8 mouse cellular contexts compared by ENCODE assay signal in the genomic region with DNA sequence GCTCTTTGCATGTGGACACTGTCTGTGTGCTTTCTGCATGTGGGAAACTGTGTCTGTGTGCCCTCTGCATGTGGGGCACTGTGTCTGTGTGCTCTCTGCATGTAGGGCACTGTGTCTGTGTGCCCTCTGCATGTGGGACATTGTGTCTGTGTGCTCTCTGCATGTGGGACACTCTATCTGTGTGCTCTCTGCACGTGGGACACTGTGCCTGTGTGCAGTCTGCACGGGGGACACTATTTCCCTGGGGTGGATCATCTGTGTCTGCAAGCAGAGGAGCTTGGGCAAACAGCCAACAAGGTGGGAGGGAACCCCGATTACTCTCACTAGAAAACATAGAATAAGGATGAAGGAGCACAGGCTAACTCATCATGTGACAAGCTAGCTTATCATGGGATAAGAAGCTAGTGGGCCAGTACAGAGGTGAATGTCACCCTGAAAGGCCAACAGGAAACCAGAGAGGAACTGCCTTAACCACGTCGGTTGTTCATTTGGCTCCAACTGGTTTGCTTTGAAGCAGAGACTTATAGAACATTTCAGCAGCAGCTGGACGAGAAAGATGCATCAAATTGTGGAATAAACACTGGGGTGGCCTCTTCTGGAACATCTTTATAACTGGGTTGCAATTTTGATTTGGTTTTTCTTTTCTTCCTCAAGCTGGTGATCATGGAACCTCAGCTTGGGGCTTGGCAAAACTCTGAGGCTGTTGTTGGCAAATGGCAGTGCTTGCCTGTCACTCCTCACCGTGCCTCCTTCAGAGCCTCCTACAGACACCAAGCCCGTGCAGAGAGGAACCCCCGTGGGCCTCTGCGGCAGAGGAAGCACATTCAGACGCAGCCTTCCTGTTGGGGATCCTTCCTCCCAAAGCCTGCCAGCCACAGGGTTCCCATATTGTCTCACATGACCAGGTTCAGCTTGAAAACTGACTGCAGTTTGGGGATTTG. TPM values are rescaled to one million over a fixed set of nuclear protein-coding genes. Genes with fewer than 3 reads are reported as not detected.
DNase-seq lines count a peak whose midpoint lies in the region; ATAC-seq and TF ChIP-seq lines count a peak whose summit lies in the region.

No protein-coding gene starts in this region.

- H3K27me3 ChIP-seq in kidney, embryonic 14.5 days (ENCODE audit: control insufficient read depth, insufficient read depth, low read length) = no peaks in the 10 kb centered on the region
- H3K27me3 ChIP-seq in limb, embryonic 15.5 days = no peaks in the 10 kb centered on the region

- peaks cover 11% of the 10 kb centered on the region for H3K4me1 ChIP-seq in kidney, embryonic 14.5 days (ENCODE audit: control insufficient read depth, insufficient read depth, low read length)
- H3K4me1 ChIP-seq in bone marrow, adult 2 months (ENCODE audit: control insufficient read depth, insufficient read depth, low read length) = peaks cover 10% of the 10 kb centered on the region
- H3K4me1 ChIP-seq in limb, embryonic 15.5 days = peaks cover 13% of the 10 kb centered on the region

- peak overlapping the region; percentile 63; the same call in 1 of the 2 replicates for H3K27ac ChIP-seq in kidney, embryonic 14.5 days (ENCODE audit: low read depth, low read length)
- peak overlapping the region; percentile 39 for H3K27ac ChIP-seq in bone marrow, adult 2 months (ENCODE audit: control insufficient read depth, insufficient read depth, low read depth, low read length, poor library complexity)
- H3K27ac ChIP-seq in limb, embryonic 15.5 days = peak overlapping the region; percentile 23; the same call in 1 of the 2 replicates

- no peak for TF ChIP-seq CTCF in bone marrow, adult 2 months (IDR thresholded peaks at IDR 0.05; ENCODE audit: control insufficient read depth, insufficient read depth, low read length)

- DNase-seq in kidney, adult 9 months = no peak
- DNase-seq in right cerebral cortex, postnatal 14 days = peak; percentile 34
- DNase-seq in cerebellum, adult 11-12 months = no peak
- DNase-seq in layer of hippocampus, postnatal 10 days (ENCODE audit: low spot score in 2 of 2) = no peak

- no peak overlapping the region for H3K9ac ChIP-seq in kidney, embryonic 14.5 days (ENCODE audit: low read depth, low read length)
- no peak overlapping the region for H3K9ac ChIP-seq in limb, embryonic 15.5 days

- 43% methylated on average over 11 of the region's 11 CpGs for WGBS in kidney, embryonic 14.5 days
- under 1% methylated on average over 11 of the region's 11 CpGs for WGBS in bone marrow, adult 2 months
- WGBS in limb, embryonic 15.5 days = 30% methylated on average over 11 of the region's 11 CpGs

- no peak overlapping the region for H3K4me2 ChIP-seq in kidney, embryonic 14.5 days (replicated peaks; ENCODE audit: low read depth, low read length)
- H3K4me2 ChIP-seq in limb, embryonic 15.5 days = no peak overlapping the region

- no peaks in the 10 kb centered on the region; the same call in 1 of the 2 replicates for H3K9me3 ChIP-seq in kidney, embryonic 14.5 days (ENCODE audit: control insufficient read depth, low read length)
- no peaks in the 10 kb centered on the region for H3K9me3 ChIP-seq in limb, embryonic 15.5 days

- peak; percentile 49; the same call in 1 of the 2 replicates for ATAC-seq in kidney, embryonic 14.5 days (ENCODE audit: low FRiP score, low TSS enrichment)
- peak; percentile 82 for ATAC-seq in granulocyte monocyte progenitor cell, adult 5-6 weeks (replicated peaks; ENCODE audit: poor library complexity, severe bottlenecking)
- no peak for ATAC-seq in limb, embryonic 15.5 days (ENCODE audit: insufficient number of reproducible peaks, low FRiP score, low TSS enrichment, low read depth)

- TF ChIP-seq POLR2A in bone marrow, adult 2 months (IDR thresholded peaks at IDR 0.05; ENCODE audit: borderline replicate concordance, control insufficient read depth, low read depth, low read length) = no peak

- no peaks in the 10 kb centered on the region for H3K36me3 ChIP-seq in kidney, embryonic 14.5 days (ENCODE audit: control insufficient read depth, insufficient read depth, low read length)
- H3K36me3 ChIP-seq in limb, embryonic 15.5 days = no peaks in the 10 kb centered on the region

- no peak overlapping the region for H3K4me3 ChIP-seq in kidney, embryonic 14.5 days (ENCODE audit: low read length)
- no peak overlapping the region for H3K4me3 ChIP-seq in bone marrow, adult 2 months (replicated peaks; ENCODE audit: control insufficient read depth, low read depth, low read length)
- no peak overlapping the region for H3K4me3 ChIP-seq in limb, embryonic 15.5 days

RNA-seq across cellular contexts. Expression of a gene that starts 20.9 kb away (rescaled TPM):
- polyA plus RNA-seq in kidney, embryonic 14.5 days (2014; fragmentation: Nextera tagmentation; extraction: Ambion mirVana) = 25.1 and 26.0 TPM in 2 replicates
- polyA plus RNA-seq in bone marrow, adult 2 months (2011; ENCODE audit: insufficient read depth, insufficient read length, low replicate concordance, missing spikeins) = 6.6 and 12.2 TPM in 2 replicates
- 56.7 and 73.7 TPM in 2 replicates for total RNA-seq in granulocyte monocyte progenitor cell, adult 5-6 weeks (2014; fragmentation: Nextera tagmentation)
- total RNA-seq in granulocyte monocyte progenitor cell, adult 5-6 weeks (2017) = 29.6 and 35.3 TPM in 2 replicates
- 32.2 and 32.5 TPM in 2 replicates for polyA plus RNA-seq in limb, embryonic 15.5 days (2015; fragmentation: Nextera tagmentation; extraction: Ambion mirVana)
- total RNA-seq in layer of hippocampus, postnatal 10 days (2021) = 10 to 100 TPM; 20.8 to 24.9 TPM
